Mouse (Mus musculus) cerebellum, postnatal 4 days (tissue): ENCODE data around the gene Pam.
"Not testable (repeated sequence)": the region's sequence is repeated elsewhere in the genome, so short reads cannot be mapped to it uniquely, and the experiment has no call there.

ENCODE experiments used
- DNase-seq, 2 experiments: peaks; one replicate each; pipeline ENCODE4 v3.0.0; 2022; ENCODE audit warnings: low spot score in 2 of 2, mixed read lengths in 1 of 2

Gene Pam

DNA sequence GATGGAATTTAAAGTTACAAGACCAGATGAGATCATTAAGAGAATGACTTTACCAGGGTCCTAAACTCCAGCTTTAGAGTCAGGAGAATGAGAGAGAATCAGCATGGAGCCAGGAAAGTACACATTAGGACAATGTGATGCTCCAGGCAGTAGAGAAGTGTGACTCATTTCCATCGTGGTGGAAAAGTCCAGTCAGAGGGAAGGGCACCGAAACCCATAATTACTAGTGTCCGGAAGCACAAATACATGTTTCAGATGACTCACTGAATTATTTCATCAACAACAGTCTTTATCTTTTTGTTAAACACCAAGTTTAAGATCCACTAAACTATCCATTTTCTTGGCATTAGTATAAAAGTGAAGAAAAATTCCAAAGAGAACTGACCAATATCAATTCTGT is 57.2 kb downstream of the Pam start:
- DNase-seq: no peak

DNA sequence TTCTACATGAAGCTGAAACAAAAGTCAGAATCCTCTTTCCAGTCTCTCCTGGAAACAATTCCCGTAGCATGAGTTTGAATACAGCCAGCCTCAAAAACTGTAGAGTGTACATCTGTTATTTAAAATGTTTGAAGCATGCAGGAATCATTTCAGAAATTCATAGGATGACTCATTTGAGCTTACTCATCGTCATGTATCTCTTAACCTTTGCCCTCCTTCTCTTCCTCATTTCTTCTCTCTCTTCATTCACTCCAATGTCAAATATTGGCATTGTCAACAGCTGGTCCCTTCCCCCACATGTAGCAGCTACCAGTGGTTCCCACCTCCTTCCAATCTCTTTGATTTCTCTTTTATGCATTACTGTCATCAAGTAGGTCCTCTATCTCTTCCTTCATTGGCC is 59.7 kb downstream of the Pam start:
- no peak for DNase-seq

DNA sequence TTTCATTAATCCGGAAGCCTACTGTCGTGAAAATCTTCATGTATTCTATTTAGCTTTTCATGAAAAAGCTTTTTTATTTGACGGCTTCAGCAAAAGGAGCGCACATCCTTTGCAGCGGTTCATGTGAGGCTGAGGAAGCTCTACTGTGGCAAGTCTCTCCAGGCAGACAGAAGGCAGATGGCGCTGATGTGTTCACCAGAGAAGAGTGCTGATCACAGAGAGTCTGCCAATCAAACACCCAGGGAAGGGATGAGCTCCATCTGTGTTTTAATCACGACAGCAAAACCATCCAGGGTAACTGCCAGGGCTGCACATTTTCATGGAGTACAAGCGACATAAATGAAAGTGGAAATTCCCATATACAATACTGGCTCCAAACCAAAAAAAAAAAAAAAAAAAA is 63.6 kb downstream of the Pam start:
- DNase-seq: peak in 1 of 2 experiments; percentile 37

DNA sequence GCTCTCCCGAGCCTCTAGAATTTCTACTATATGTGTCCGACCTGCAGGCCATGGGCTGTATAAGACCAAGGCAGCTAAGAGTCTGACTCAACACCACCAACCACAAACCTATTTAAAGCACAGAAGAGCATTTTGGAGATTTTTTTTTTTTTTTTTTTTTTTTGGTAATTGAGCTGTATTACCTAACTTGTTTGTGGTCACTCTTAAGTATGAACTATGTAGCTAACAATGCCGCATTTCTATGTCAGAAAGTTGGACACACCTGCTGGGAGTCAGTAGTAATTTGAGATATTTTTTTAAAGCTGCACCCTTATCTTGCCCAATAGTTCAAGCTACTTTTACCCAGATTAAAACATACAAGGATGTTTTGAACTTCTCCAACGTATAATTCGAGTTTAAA is 66.4 kb downstream of the Pam start:
- no peak for DNase-seq

DNA sequence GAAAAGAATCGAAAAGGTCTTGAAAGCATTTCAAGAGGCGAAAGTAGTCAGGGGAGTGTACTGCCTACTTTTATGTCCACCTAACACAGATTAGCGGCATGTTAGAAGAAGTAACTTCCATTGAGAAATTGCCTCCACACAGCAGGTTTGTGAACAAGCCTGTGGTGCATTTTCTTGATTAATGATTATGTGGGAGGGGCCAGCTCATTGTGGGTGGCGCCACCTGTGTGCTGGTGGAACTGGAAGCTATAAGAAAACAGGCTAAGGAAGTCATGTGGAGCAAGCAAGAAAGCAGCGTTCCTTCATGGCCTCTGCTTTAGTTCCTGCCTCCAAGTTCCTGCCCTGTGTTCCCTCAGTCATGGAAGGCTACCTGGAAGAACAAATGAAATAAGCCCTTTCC is 67.0 kb downstream of the Pam start:
- DNase-seq: no peak

DNA sequence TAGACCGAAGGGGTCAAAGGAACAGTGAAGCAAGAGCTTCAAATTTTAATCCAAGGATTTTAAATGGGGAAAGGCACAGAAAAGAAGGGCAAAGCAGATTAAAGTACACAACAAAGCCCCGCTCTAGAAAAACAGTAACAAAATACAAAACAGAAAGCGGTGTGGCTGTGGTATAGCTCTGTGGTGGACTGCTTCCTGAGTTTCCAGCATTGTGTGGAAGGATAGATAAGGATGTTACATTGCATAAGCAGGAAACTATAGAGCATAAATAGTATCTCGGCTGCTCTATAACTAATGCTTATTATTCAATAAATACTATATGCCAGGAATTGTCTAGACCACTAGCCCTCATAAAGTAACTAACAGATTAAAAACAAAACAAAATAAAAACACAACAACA is 67.5 kb downstream of the Pam start:
- no peak for DNase-seq

DNA sequence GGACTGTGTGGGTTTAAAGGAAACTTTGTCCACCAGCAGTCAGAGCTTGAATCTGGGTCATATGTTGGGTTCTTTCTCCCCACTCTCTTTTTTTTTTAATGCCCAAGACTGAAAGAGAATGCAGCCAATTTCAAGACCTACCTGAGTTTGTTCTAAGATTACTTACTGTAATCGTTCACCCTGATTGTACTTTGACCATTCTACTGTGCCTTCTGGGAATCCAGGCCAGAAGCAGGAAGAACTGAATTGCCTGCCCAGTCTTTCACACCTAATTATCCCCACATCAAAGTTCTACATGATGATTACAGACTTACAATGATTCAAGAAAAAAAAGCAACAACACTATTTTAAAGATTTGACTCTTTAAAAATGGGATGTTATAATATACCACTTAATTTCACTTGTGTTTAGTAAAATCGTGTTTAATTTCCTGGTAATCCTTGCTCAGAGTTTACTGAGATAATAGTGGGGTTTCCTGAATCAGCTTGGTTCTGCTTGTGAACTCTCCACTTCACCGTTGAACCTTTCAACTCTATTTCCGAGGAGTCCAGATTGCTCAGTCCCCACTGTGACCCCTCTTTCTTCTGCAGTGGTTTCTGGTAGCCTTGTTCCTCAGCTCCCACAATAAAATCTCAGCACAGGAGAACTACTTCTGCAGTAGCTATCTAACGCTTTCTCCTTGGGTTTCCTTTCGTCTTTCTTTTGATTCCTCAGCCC is 69.4 kb downstream of the Pam start:
- no peak for DNase-seq

DNA sequence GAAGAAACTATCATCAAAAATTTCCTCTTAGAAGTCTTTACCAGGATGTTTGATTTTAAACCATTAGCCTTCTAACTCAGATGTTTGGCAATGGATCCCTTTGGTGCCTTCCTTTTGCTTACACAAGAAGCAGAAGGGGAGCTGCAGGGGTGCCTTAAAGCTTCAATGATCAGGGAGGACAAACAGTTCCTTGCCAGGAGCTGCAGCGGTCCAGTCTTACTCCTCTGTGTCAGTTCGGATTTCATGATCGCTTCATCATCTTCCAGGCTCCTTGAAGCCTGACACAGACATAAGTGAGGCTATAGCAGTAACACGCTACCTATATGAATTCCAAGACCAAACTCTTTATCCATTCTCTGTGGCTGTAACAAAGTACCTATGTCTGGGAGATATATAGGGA is 71.6 kb downstream of the Pam start:
- no peak for DNase-seq

DNA sequence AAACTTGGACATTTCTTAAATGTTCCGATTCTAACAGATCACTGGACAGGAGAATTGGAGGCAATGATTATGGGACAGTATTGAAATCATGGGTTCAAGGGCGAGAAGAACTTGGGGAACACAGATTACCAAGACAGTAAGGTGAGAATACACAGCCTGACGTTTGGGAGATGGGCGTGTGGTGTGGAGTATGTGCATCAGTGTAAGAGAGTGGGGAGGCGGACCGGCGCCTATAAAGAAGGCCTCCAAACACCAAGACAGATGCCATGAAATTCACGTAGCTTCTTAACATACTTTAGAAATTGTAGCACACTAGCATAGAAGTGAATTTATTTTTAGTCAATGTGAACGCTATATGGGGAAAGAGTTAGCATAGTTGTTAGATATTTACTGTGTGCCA is 76.5 kb downstream of the Pam start:
- DNase-seq: no peak

DNA sequence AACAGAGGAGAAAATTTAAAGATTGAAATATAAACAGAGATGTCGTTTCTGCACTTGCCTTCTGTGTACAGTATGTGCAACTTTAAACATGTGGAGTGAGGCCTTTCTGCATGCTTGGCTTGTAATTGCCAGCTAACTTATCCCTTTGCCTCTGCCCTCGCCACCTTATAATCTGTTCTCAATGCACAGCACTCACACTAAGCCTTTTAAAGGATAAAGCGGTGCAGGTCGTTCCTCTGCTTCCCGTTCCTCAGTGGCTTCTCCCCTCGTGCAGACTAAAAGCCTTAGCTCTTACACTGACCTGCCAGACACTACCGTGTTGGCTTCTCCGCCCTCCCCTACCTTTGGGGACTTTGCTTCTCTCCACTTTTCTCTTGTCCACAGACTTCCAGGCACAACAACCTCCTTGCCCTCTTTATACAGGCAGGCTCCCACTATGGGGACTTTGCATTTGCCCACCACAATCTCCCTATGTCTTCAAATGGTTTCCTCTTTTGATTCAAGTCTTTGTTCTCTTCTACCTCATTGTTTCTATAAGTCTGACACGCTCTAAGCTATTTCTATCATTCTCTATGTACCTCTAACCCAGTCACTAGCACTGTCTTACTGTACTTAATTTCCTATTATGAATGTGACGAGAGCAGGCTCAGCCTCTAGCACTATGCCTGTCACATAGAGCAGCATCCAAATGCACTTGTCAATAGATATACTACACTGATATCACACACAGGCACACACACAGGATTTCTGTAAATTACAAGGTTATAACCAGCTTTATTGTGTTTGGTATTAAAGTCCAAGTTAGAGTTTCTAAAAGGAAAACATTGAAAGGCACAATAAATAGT is 79.2 kb downstream of the Pam start:
- no peak for DNase-seq

DNA sequence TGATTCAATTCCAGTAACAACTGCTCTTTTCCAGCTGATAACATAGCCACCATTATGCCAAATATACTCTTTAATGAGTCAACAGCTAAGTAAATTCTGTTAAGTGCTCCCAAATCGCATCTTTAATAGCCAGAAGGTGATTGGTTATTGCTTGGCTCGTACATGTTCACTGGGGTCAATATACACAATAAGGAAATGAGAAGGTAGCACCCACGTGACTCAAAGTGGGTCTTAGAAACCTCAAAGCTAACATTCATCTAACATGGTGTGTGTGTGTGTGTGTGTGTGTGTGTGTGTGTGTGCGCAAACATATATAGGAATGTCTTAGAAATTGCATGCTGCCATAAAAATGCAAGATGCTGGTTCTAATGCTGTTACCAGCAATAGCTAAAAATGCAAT is 79.9 kb downstream of the Pam start:
- no peak for DNase-seq

DNA sequence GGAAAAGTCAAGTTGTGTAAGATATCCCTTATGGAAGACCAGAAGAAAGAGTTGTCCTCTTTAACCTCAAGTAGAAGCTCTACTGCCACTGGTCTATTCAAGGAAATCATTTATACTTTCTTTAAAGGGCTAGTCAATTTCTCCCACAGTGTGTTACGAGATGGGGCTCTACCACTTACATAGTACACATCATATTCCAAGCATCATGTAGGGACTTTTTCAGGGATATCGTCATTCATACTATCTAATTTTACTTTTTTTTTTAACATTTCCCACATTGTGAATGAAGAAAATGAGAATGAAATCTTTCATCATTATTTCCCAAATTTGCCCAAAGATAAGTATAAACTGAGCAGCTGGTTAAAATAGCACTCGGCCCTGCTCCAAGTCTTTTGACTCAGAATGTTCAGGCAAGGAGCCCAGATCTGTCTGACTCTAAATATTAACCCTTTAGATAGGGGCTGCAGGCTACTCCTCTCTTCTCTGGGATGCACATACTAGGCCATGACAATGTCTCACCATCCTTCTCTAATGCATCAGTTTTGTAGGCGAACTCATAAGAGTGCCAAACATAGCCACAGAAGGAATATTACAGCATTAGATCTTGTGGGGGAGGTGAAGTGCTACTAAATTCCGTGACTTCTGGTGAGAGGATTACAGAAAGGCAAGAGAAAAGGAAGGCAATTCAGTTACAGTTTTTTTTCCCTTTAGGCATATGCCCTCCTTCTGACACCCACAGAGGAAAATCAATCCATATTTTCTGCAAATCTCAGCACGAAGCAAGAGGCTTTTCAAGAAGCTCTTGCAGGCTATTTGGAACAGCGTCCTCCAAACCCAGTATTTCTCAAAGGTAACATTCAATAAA is 92.7 kb downstream of the Pam start:
- DNase-seq: peak in 1 of 2 experiments; percentile 45

DNA sequence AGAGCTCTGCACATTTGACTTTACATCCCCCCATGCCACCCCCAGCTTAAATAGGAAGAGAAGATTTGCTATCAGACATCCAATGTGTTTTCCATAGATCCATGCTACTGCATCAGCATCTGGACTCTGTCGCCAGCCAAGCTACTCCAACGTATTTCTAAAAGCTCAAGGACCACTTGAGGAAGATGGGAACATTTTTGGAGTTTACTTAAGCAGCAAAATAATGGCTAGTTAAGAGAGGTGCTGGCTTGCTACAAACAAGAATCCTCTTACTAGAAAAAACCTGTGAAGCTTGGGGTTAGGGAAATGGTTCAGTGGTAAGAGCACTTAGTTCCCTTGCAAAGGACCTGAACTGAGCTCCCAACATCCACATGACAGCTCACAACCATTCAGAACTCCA is 96.0 kb downstream of the Pam start:
- DNase-seq: no peak

DNA sequence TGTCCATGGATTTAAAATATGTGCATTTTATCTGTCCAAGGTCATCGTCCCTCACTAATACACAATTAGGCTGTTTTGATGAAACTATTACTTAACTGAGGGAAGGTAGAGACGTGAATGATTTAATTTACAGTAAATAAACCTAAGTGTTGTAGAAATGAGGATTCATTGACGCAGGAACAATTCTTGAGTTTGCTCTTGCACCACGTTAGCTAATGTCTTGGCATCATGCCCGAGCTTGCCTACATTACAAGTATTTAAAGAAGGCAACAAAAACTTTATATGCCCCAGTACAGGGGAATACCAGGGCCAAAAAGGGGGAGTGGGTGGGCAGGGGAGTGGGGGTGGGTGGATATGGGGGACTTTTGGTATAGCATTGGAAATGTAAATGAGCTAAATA is 96.5 kb downstream of the Pam start:
- DNase-seq: not testable (repeated sequence)

DNA sequence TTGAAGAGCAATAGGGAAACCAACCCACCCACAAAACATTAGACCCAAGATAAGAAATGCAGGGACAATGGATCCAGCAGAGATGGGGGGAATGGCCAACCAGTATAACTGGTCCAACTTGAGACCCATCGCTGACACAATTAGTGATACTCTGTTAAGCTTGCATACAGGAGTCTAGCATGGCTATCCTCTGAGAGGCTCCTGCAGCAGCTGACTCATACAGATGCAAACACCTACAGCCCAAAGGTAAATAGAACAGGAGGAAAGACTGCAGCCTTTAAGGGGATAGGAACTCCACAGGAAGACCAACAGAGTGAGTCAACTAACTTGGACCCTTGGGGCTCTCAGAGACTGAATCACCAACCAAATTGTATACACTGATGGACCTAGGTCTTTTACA is 98.4 kb downstream of the Pam start:
- DNase-seq: no peak

DNA sequence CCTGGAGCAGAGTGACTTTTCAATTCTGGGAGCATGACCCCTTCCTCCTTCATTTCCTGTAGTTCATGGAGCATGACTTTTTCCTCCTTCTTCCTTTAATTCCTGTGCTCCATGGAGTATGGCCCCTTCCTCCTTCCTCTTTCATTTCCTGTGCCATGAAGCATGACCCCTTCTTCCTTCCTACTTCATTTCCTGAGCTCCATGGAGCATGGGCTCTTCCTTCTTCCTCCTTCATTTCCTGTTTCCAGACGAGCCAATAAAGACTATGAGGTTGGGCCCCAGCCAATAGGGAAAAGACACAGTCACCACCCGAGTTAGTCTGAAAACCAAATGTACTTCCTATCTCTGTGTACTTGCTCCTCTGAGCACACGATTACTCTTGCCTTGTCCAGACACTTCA is 103.5 kb downstream of the Pam start:
- DNase-seq: no peak

DNA sequence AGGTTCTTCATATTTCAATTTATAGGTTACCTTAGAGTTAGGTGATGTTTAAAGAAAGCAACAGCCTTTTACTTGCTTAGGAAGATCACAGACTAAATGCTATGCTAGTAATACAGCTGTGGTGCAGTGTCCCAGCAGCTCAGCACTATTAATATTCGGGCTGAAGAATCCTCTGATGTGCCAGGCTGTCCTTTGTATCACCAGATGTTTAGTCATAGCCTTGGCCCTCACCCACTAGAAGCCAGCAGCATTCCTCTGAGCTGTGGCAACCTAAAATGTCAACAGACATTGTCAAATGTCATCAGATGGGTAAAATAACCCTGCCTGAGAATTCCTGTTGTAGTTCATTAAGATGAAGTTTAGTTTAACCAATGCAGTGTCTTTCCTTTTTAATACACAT is 112.3 kb downstream of the Pam start:
- DNase-seq: no peak

DNA sequence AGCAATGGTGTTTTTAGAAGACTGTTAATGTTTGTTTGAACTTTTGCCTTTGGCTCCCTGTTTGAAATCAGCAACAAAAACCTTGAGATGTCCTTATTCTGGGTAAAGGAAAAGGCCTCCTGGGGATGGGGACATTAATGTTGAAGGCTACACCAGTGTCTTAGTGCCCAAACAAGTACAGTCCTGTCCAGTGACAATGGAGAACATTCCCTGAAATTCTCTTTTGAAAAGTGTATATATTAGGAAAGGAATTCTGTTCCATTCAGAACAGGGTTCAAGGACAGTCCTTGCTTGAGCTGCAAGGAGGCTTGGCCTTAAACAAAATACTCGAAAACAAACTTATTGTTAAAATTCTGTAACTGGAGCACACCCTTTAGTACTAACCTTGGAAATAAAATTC is 116.0 kb downstream of the Pam start:
- no peak for DNase-seq

DNA sequence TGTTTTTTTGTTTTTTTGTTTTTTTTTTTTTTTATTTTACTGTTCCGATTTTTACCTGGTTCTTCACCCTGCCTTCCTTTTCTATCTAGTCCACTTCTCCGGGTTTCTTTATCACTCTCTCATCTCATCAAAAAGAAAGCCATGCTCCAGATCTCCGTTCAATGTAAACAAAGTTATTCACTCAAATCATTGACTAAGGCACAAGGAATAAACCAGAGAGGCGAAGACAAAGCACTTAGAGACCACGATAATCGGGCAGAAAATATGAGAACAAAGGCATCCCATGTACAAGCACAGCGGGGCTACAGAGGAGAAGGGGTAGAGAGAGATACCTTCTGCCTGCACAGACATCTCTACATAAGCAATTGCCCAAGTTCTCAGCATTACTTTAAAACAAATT is 117.9 kb downstream of the Pam start:
- DNase-seq: no peak

DNA sequence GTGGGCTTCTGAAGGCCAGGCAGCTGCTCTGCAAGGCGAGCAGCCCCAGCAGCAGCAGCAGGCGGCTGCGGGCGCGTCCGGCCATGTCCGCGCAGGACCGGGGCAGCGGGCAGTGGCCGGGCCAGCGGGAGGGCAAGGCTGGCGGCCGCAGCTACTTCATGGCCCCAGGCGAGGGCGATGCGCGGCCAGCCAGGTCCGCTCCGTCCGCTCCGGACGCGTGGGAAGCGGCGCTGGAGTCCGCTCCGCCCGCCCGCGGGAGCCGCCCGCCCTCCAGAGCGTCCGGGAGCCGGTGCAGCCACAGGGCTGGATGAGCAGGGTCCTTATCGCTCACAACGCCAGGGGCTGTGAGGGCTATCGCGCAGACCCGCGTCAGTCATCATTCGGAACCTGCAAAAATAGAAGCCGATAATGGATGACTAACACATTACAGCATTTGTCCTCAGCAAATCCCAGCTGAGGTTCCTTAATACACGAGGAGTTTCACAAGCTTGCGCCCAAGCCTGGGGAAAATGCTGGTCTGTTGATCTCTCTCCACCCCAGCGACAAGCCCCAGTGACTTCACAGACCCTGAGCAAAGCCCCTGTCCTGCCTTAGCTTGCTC is 118.5 kb downstream of the Pam start:
- DNase-seq: peak; percentile 47 to 71

DNA sequence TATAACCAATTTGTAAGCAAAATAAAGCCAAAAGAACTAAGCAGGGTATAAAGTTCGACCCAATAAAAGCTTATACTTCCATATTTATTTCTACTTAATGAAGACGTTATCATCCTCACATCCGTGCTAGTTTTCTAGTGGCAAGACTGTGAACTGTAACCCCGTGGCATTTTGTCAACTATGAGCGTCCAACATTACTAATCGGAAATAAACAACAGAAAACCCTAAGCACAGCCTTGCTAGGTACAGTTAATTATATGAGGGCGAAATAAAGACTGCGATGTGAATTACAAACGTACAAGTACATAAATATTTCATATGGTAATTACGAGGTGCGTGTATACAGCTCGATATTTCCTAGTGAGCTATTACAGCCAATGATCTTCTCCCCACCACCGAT is 119.4 kb downstream of the Pam start:
- no peak for DNase-seq

DNA sequence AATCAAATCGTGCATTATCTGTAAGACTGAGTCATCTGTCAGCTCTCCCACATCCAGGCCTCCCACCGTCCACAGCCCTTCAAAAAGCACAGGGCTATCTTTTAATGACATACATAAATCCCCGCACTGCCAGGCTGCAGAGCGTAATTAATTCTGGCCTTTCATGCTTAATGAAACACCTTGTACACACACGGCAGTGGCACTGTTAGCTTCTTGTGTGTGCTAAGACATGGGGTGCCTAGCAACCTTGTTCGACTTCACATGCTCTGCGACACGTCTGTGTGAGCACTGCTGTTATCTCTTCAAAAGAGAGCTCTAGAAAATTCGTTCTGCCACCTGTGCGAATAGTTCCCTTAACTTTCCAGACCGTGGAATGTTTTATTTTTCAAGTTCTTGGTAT is 120.5 kb downstream of the Pam start:
- DNase-seq: peak in 1 of 2 experiments; percentile 3
